Mouse (Mus musculus) neural tube, embryonic 15.5 days (tissue): ENCODE results near the gene Alpk1. TPM values are rescaled to one million over a fixed set of nuclear protein-coding genes. Genes with fewer than 3 reads are reported as not detected.

ENCODE experiments used
- polyA plus RNA-seq: library from polyadenylated mRNA; unstranded; fragments of >200 nt; fragmentation: Nextera tagmentation; extraction: Ambion mirVana; gene quantifications from 2 replicates; pipeline ENCODE4 v1.2.1, GENCODE M21; 2015

The Alpk1 gene
- polyA plus RNA-seq, 1 experiment from 2014 or later: 0.61 TPM

Other genes with a start within 250 kb of the Alpk1 start
- gene Larp7, start 227.2 kb downstream of the Alpk1 start, polyA plus RNA-seq: 26.9 and 35.6 TPM in 2 replicates
- gene Zgrf1, start 227.0 kb downstream of the Alpk1 start, polyA plus RNA-seq: 3.9 and 4.2 TPM in 2 replicates
- gene Neurog2, start 147.4 kb downstream of the Alpk1 start, polyA plus RNA-seq: 1.8 and 2.8 TPM in 2 replicates
- gene Tifa, start 9.3 kb upstream of the Alpk1 start, polyA plus RNA-seq: 3.6 and 6.0 TPM in 2 replicates
- gene Ap1ar, start 57.0 kb upstream of the Alpk1 start, polyA plus RNA-seq: 94.2 and 105 TPM in 2 replicates
- 7.7 and 8.7 TPM in 2 replicates for gene Fam241a, start 115.8 kb upstream of the Alpk1 start, polyA plus RNA-seq